Mouse (Mus musculus): ENCODE data around the gene Rbfox3. TPM values are rescaled to one million over a fixed set of nuclear protein-coding genes. Genes with fewer than 3 reads are reported as not detected.

Rbfox3 gene
- total RNA-seq (2014; rRNA removed) (50.0 and 52.6 TPM in 2 replicates), polyA plus RNA-seq (2015; fragmentation: Nextera tagmentation; extraction: Ambion mirVana) (75.5 and 76.8 TPM in 2 replicates)

DNA sequence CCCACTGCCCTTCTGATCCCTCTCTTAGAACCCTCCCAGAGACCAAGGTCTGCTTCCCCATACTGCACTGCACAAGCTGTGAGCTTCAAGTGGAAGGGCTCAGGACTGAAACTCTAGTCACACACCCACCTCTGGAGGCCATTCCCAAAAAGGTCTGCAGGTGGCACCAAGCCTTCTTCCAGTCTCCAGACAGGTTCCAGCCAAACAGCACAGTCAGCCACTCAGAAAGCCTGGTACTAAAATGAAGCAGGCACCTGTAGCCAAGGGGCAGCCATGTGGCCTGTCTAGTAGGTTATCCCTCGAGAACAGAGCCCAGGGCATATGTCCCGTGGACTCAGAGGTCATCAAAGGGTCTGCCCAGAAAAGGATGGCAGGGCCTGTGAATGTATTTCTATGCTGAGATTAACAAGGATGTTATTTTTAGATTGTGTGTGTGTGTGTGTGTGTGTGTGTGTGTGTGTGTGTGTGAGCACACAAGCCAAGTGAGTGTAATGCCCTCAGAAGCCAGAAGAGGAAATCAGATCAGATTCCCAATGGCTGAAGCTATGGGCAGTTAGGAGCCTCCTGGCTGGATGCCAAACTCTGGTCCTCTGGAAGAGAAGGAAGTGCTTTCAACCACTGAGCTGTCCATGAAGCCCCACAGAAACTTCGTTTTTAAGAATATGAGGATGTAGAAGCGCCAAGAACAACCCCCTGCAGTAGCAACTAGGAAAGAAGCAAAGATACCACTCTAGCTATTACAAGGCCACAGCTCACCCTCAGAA, at the start of gene Rbfox3:
Rbfox3 (minus strand) TSS at position 291 of the 764 bp plus-strand sequence.
- no peak within 1 kb of the TSS for H3K4me3 ChIP-seq (ENCODE audit: low read length)
- 47% methylated on average over 4 of the region's 4 CpGs for WGBS
- no peak within 1 kb of the TSS for H3K9ac ChIP-seq (replicated peaks; ENCODE audit: low read length)
- peaks cover 10% of the 10 kb centered on the region; the same call in 1 of the 2 replicates for H3K4me1 ChIP-seq (ENCODE audit: insufficient read depth, low read length)
- peak within 1 kb of the TSS; percentile 83; the same call in 1 of the 2 replicates for H3K4me2 ChIP-seq (ENCODE audit: low read depth, low read length)
- no peaks in the 10 kb centered on the region for H3K36me3 ChIP-seq (ENCODE audit: insufficient read depth, low read length)
- DNase-seq (ENCODE audit: low spot score) (peak; percentile 79), ATAC-seq (peak; percentile 19; the same call in 1 of the 2 replicates)
- H3K9me3 ChIP-seq (ENCODE audit: low read length): no peaks in the 10 kb centered on the region
- peak; percentile 73 for TF ChIP-seq CTCF (IDR thresholded peaks at IDR 0.05; ENCODE audit: low read depth)
- peak within 1 kb of the TSS; percentile 34; the same call in 1 of the 2 replicates for H3K27ac ChIP-seq
- H3K27me3 ChIP-seq (ENCODE audit: insufficient read depth, low read length): no peaks in the 10 kb centered on the region

DNA sequence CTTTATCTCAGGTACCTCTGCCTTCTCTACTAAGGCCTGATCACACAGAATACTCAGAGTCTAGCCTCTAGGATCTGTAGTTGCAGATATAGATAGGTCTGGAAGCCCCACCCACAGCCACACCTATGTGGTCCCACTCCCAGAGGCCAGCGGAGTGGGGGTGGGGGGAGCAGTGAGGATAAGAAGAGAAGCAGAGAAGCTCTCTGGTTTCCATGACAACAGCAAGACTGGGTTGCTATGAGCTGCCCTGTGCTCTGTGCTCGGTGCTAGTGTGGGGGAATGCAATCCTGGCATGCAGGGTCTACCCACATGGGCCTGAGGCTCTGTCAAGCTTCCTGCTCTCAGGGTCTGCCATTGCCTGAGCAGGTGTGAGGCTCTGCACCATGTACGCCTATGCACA, 49.3 kb upstream of the Rbfox3 start:
- 35% methylated on average over 3 of the region's 3 CpGs for WGBS
- H3K4me3 ChIP-seq (ENCODE audit: low read length): no peak overlapping the region
- no peaks in the 10 kb centered on the region for H3K9me3 ChIP-seq (ENCODE audit: low read length)
- no peaks in the 10 kb centered on the region for H3K27me3 ChIP-seq (ENCODE audit: insufficient read depth, low read length)
- H3K4me1 ChIP-seq (ENCODE audit: insufficient read depth, low read length): peaks cover 19% of the 10 kb centered on the region; the same call in 1 of the 2 replicates
- DNase-seq (ENCODE audit: low spot score) (peak; percentile 60), ATAC-seq (peak; percentile 28; the same call in 1 of the 2 replicates)
- H3K9ac ChIP-seq (replicated peaks; ENCODE audit: low read length): no peak overlapping the region
- H3K27ac ChIP-seq: no peak overlapping the region
- TF ChIP-seq CTCF (IDR thresholded peaks at IDR 0.05; ENCODE audit: low read depth): no peak
- no peaks in the 10 kb centered on the region for H3K36me3 ChIP-seq (ENCODE audit: insufficient read depth, low read length)
- no peak overlapping the region for H3K4me2 ChIP-seq (ENCODE audit: low read depth, low read length)

- 20% methylated on average over 14 of the region's 14 CpGs for WGBS
- H3K9me3 ChIP-seq (ENCODE audit: low read length): no peaks in the 10 kb centered on the region
- no peak overlapping the region for H3K4me3 ChIP-seq (ENCODE audit: low read length)
- peaks cover 22% of the 10 kb centered on the region; the same call in 1 of the 2 replicates for H3K4me1 ChIP-seq (ENCODE audit: insufficient read depth, low read length)
- peak overlapping the region; percentile 19; the same call in 1 of the 2 replicates for H3K4me2 ChIP-seq (ENCODE audit: low read depth, low read length)
- DNase-seq (ENCODE audit: low spot score) (peak; percentile 86), ATAC-seq (peak; percentile 69)
- no peaks in the 10 kb centered on the region for H3K36me3 ChIP-seq (ENCODE audit: insufficient read depth, low read length)
- H3K9ac ChIP-seq (replicated peaks; ENCODE audit: low read length): no peak overlapping the region
- TF ChIP-seq CTCF (IDR thresholded peaks at IDR 0.05; ENCODE audit: low read depth): no peak
- peak overlapping the region; percentile 45; the same call in 1 of the 2 replicates for H3K27ac ChIP-seq
- no peaks in the 10 kb centered on the region for H3K27me3 ChIP-seq (ENCODE audit: insufficient read depth, low read length)
These were observed 45.7 kb upstream of the Rbfox3 start for GRCm38 (mm10) chr11:118957070-118957471.

DNA sequence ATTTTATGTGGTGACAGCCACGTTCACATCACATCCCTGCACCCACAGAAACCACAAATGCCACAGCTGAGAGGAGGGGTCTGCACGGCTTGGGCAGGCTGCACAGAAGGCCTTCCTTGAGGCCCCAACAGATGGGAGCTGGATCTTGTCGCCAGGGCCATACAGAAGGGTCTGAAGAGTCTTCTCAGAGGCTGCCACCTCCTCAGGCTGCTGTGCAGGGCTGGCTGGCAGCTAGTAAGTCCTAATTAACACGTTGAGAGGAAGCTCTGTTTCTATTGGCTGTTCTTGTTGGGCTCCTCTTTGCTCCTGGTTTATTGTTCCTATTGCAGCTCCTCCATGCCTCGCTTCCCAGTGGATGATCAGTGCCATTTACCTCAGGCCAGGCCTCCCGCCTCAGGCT, 43.6 kb upstream of the Rbfox3 start:
- H3K9ac ChIP-seq (replicated peaks; ENCODE audit: low read length): no peak overlapping the region
- no peaks in the 10 kb centered on the region for H3K27me3 ChIP-seq (ENCODE audit: insufficient read depth, low read length)
- H3K4me3 ChIP-seq (ENCODE audit: low read length): no peak overlapping the region
- 0 out of 2 replicates have a peak, but pooled peaks cover 16% of the 10 kb centered on the region for H3K4me1 ChIP-seq (ENCODE audit: insufficient read depth, low read length)
- no peak for DNase-seq (ENCODE audit: low spot score)
- 39% methylated on average over 6 of the region's 6 CpGs for WGBS
- H3K27ac ChIP-seq: peak overlapping the region; percentile 32; the same call in 1 of the 2 replicates
- H3K36me3 ChIP-seq (ENCODE audit: insufficient read depth, low read length): no peaks in the 10 kb centered on the region
- no peak for ATAC-seq
- no peaks in the 10 kb centered on the region for H3K9me3 ChIP-seq (ENCODE audit: low read length)
- H3K4me2 ChIP-seq (ENCODE audit: low read depth, low read length): no peak overlapping the region
- no peak for TF ChIP-seq CTCF (IDR thresholded peaks at IDR 0.05; ENCODE audit: low read depth)

DNA sequence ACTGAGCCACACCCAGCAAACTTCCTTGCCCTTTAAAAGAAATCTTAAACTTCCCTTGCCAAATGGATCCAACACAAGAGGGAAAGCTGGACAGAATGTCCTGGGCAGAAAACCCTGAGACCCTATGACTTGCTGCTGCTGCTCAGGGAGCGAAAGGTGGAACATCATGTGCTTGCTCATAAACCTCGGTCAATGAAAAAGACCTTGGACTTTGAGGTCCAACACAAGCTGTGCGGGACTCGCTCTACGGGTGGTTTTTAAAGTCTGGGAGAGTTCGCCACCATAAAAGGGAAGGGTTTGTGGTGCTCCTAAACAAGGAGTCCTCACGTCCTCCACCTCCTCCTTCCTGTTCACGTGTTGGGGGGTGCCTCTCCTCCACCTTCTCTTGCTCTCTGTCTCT, 34.5 kb upstream of the Rbfox3 start:
- no peaks in the 10 kb centered on the region for H3K27me3 ChIP-seq (ENCODE audit: insufficient read depth, low read length)
- TF ChIP-seq CTCF (IDR thresholded peaks at IDR 0.05; ENCODE audit: low read depth): no peak
- 0 out of 2 replicates have a peak, but pooled peaks cover 5% of the 10 kb centered on the region for H3K4me1 ChIP-seq (ENCODE audit: insufficient read depth, low read length)
- H3K4me3 ChIP-seq (ENCODE audit: low read length): no peak overlapping the region
- H3K27ac ChIP-seq: no peak overlapping the region
- no peaks in the 10 kb centered on the region for H3K36me3 ChIP-seq (ENCODE audit: insufficient read depth, low read length)
- 90% methylated on average over 8 of the region's 8 CpGs for WGBS
- no peak overlapping the region for H3K9ac ChIP-seq (replicated peaks; ENCODE audit: low read length)
- no peak overlapping the region for H3K4me2 ChIP-seq (ENCODE audit: low read depth, low read length)
- no peaks in the 10 kb centered on the region for H3K9me3 ChIP-seq (ENCODE audit: low read length)
- ATAC-seq (no peak), DNase-seq (ENCODE audit: low spot score) (no peak)

GRCm38 (mm10) chr11:118941268-118941667, 29.9 kb upstream of the Rbfox3 start:
- no peak overlapping the region for H3K9ac ChIP-seq (replicated peaks; ENCODE audit: low read length)
- DNase-seq (ENCODE audit: low spot score): no peak
- peaks cover 10% of the 10 kb centered on the region; the same call in 1 of the 2 replicates for H3K4me1 ChIP-seq (ENCODE audit: insufficient read depth, low read length)
- H3K27ac ChIP-seq: no peak overlapping the region
- H3K27me3 ChIP-seq (ENCODE audit: insufficient read depth, low read length): no peaks in the 10 kb centered on the region
- 35% methylated on average over 5 of the region's 5 CpGs for WGBS
- TF ChIP-seq CTCF (IDR thresholded peaks at IDR 0.05; ENCODE audit: low read depth): no peak
- no peaks in the 10 kb centered on the region for H3K36me3 ChIP-seq (ENCODE audit: insufficient read depth, low read length)
- H3K4me2 ChIP-seq (ENCODE audit: low read depth, low read length): no peak overlapping the region
- ATAC-seq: no peak
- H3K4me3 ChIP-seq (ENCODE audit: low read length): no peak overlapping the region
- H3K9me3 ChIP-seq (ENCODE audit: low read length): no peaks in the 10 kb centered on the region

Measured in hindbrain, postnatal 0 days (tissue).